Mouse (Mus musculus) intestine, postnatal 0 days (tissue): Measurements from ENCODE around the gene Atp1a2. TPM values are rescaled to one million over a fixed set of nuclear protein-coding genes. Genes with fewer than 3 reads are reported as not detected.

Source experiments
- ATAC-seq: fragments of 200-750 bp; cut with Nextera tagmentation; 2 replicates; pipeline ENCODE4 v1.8.0; 2017; ENCODE audit warnings: mild to moderate bottlenecking, moderate TSS enrichment, moderate library complexity
- H3K27ac ChIP-seq: fragments of 300-500 bp; sonication (generic); 2 replicates; pipeline ENCODE4 v1.5.1; 2014; ENCODE audit warnings: mild to moderate bottlenecking, low read depth, low read length, moderate library complexity
- H3K27me3 ChIP-seq: fragments of 300-500 bp; sonication (generic); replicated peaks from 2 replicates; pipeline ENCODE4 v1.6.1; 2014; ENCODE audit warnings: low read length, mixed read lengths; ENCODE audit not compliant: control insufficient read depth, insufficient read depth
- H3K36me3 ChIP-seq: fragments of 300-500 bp; sonication (generic); 2 replicates; pipeline ENCODE4 v1.6.1; 2014; ENCODE audit warnings: mild to moderate bottlenecking, moderate library complexity; ENCODE audit not compliant: control insufficient read depth, insufficient read depth
- H3K4me1 ChIP-seq: fragments of 300-500 bp; sonication (generic); replicated peaks from 2 replicates; pipeline ENCODE4 v1.6.1; 2014; ENCODE audit warnings: antibody characterized with exemption, low read length, mixed read lengths; ENCODE audit not compliant: control insufficient read depth, insufficient read depth
- H3K4me2 ChIP-seq: fragments of 300-500 bp; sonication (generic); replicated peaks from 2 replicates; pipeline ENCODE4 v1.6.1; 2014; ENCODE audit warnings: low read depth, mild to moderate bottlenecking, moderate library complexity
- H3K4me3 ChIP-seq: fragments of 300-500 bp; sonication (generic); 2 replicates; pipeline ENCODE4 v1.5.1; 2014; ENCODE audit warnings: low read depth, low read length
- H3K9ac ChIP-seq: fragments of 300-500 bp; sonication (generic); 2 replicates; pipeline ENCODE4 v1.6.1; 2014; ENCODE audit warnings: mild to moderate bottlenecking, low read depth, low read length
- H3K9me3 ChIP-seq: fragments of 300-500 bp; sonication (generic); 2 replicates; pipeline ENCODE4 v1.6.1; 2016; ENCODE audit warnings: mixed run types; ENCODE audit not compliant: control insufficient read depth
- CTCF ChIP-seq: sonication (generic); IDR thresholded peaks from 2 replicates; pipeline ENCODE4 v1.5.1; 2016; ENCODE audit warnings: low read depth, mild to moderate bottlenecking, control low read depth, antibody characterized with exemption, moderate library complexity
- WGBS: fragments of 180-500 bp; shearing (Covaris S2); extraction: QIAGEN DNeasy Blood & Tissue Kit; methylation state at CpG from one replicate; pipeline ENCODE4 v1.1.7; 2014; 5-methylcytosine and 5-hydroxymethylcytosine counted together
- polyA plus RNA-seq: library from polyadenylated mRNA; unstranded; fragments of >200 nt; fragmentation: Nextera tagmentation; extraction: Ambion mirVana; gene quantifications from 2 replicates; pipeline ENCODE4 v1.2.1, GENCODE M21; 2015

The Atp1a2 gene
- polyA plus RNA-seq, 1 experiment from 2014 or later: 1.9 TPM

GRCm38 (mm10) chr1:172313613-172314411 lies 15.9 kb upstream of the Atp1a2 start:
- H3K4me3 ChIP-seq: no peak overlapping the region
- H3K36me3 ChIP-seq: peaks cover 29% of the 10 kb centered on the region; the same call in 1 of the 2 replicates
- 0 out of 2 replicates have a peak, but pooled peaks cover 6% of the 10 kb centered on the region for H3K4me1 ChIP-seq
- ATAC-seq: no peak
- no peaks in the 10 kb centered on the region for H3K27me3 ChIP-seq
- peak overlapping the region; percentile 90; the same call in 1 of the 2 replicates for H3K4me2 ChIP-seq
- no peak overlapping the region for H3K9ac ChIP-seq
- WGBS: 79% methylated on average over 10 of the region's 10 CpGs
- H3K27ac ChIP-seq: no peak overlapping the region
- no peaks in the 10 kb centered on the region for H3K9me3 ChIP-seq
- TF ChIP-seq CTCF: no peak

- no peak for ATAC-seq
- Histone ChIP-seq H3K27me3 (no peaks in the 10 kb centered on the region), H3K27ac (no peak overlapping the region), H3K36me3 (peaks cover 21% of the 10 kb centered on the region; the same call in 1 of the 2 replicates), H3K9ac (peak overlapping the region; percentile 69), H3K9me3 (no peaks in the 10 kb centered on the region), H3K4me1 (0 out of 2 replicates have a peak, but pooled peaks cover 6% of the 10 kb centered on the region), H3K4me3 (peak overlapping the region; percentile 63), H3K4me2 (peak overlapping the region; percentile 90)
- no peak for TF ChIP-seq CTCF
- 10% methylated on average over 16 of the region's 16 CpGs for WGBS
Measured at GRCm38 (mm10) chr1:172312768-172313561, 15.1 kb upstream of the Atp1a2 start.

- 0% methylated on average over 30 of the region's 55 CpGs for WGBS
- peak; percentile 83 for ATAC-seq
- no peak for TF ChIP-seq CTCF
- H3K27me3 ChIP-seq: no peaks in the 10 kb centered on the region
- H3K9ac ChIP-seq: peak overlapping the region; percentile 69
- 0 out of 2 replicates have a peak, but pooled peaks cover 6% of the 10 kb centered on the region for H3K4me1 ChIP-seq
- no peaks in the 10 kb centered on the region for H3K9me3 ChIP-seq
- H3K36me3 ChIP-seq: peaks cover 12% of the 10 kb centered on the region; the same call in 1 of the 2 replicates
- H3K27ac ChIP-seq: peak overlapping the region; percentile 98
- H3K4me2 ChIP-seq: peak overlapping the region; percentile 90
- H3K4me3 ChIP-seq: peak overlapping the region; percentile 63
Measured at GRCm38 (mm10) chr1:172311921-172312767, 14.3 kb upstream of the Atp1a2 start.

- 0 out of 2 replicates have a peak, but pooled peaks cover 6% of the 10 kb centered on the region for H3K4me1 ChIP-seq
- H3K9ac ChIP-seq: peak overlapping the region; percentile 69
- peak; percentile 79 for ATAC-seq
- peak; percentile 43 for TF ChIP-seq CTCF
- under 1% methylated on average over 23 of the region's 23 CpGs for WGBS
- H3K4me2 ChIP-seq: peak overlapping the region; percentile 90
- no peaks in the 10 kb centered on the region for H3K9me3 ChIP-seq
- H3K36me3 ChIP-seq: peaks cover 5% of the 10 kb centered on the region; the same call in 1 of the 2 replicates
- peak overlapping the region; percentile 98 for H3K27ac ChIP-seq
- peak overlapping the region; percentile 63 for H3K4me3 ChIP-seq
- H3K27me3 ChIP-seq: no peaks in the 10 kb centered on the region
Measured at GRCm38 (mm10) chr1:172311248-172311906, 13.5 kb upstream of the Atp1a2 start.

- WGBS: 1% methylated on average over 14 of the region's 14 CpGs
- Histone ChIP-seq H3K9me3 (no peaks in the 10 kb centered on the region), H3K36me3 (no peaks in the 10 kb centered on the region), H3K27me3 (no peaks in the 10 kb centered on the region), H3K4me1 (0 out of 2 replicates have a peak, but pooled peaks cover 6% of the 10 kb centered on the region), H3K4me2 (peak overlapping the region; percentile 74), H3K9ac (no peak overlapping the region), H3K4me3 (peak overlapping the region; percentile 22; the same call in 1 of the 2 replicates), H3K27ac (0 out of 2 replicates have a peak overlapping the region, but pooled peaks have one; percentile 2)
- peak; percentile 39 for ATAC-seq
- TF ChIP-seq CTCF: peak; percentile 93
Measured at GRCm38 (mm10) chr1:172309699-172310398, 12.0 kb upstream of the Atp1a2 start.
